Mouse (Mus musculus) lung, adult 2 months (tissue): ENCODE data around the gene Btbd9. TPM values are rescaled to one million over a fixed set of nuclear protein-coding genes. Genes with fewer than 3 reads are reported as not detected.

Source experiments
- DNase-seq: peaks from one replicate; pipeline ENCODE4 v3.0.0; 2022
- H3K4me1 ChIP-seq: fragments of 200-500 bp; 2 replicates; pipeline ENCODE4 v1.6.1; 2011; ENCODE audit warnings: low read length; ENCODE audit not compliant: control insufficient read depth, insufficient read depth
- H3K4me3 ChIP-seq: fragments of 200-500 bp; replicated peaks from 2 replicates; pipeline ENCODE3; 2011; ENCODE audit warnings: low read depth, mild to moderate bottlenecking, control low read depth, low read length; ENCODE audit errors: extremely low read depth
- CTCF ChIP-seq: fragments of 200-500 bp; IDR thresholded peaks from 2 replicates; pipeline ENCODE4 v1.5.1; 2011; ENCODE audit warnings: mild to moderate bottlenecking, low read length, control low read depth; ENCODE audit not compliant: insufficient read depth
- POLR2A ChIP-seq: fragments of 200-500 bp; IDR thresholded peaks from 2 replicates; pipeline ENCODE4 v1.6.1; 2011; ENCODE audit warnings: low read depth, mild to moderate bottlenecking, control low read depth, low read length, borderline replicate concordance; ENCODE audit errors: extremely low read depth
- WGBS: fragments of 180-500 bp; shearing (Covaris S2); methylation state at CpG from one replicate; pipeline ENCODE4 v1.1.7; 2018; 5-methylcytosine and 5-hydroxymethylcytosine counted together
- polyA plus RNA-seq: library from polyadenylated mRNA; depleted of rRNA; stranded (reverse); fragments of >200 nt; gene quantifications from 2 replicates; pipeline ENCODE4 v1.2.3, GENCODE M21; 2012

The Btbd9 gene
- polyA plus RNA-seq, 1 experiment = 24.2 TPM

DNA sequence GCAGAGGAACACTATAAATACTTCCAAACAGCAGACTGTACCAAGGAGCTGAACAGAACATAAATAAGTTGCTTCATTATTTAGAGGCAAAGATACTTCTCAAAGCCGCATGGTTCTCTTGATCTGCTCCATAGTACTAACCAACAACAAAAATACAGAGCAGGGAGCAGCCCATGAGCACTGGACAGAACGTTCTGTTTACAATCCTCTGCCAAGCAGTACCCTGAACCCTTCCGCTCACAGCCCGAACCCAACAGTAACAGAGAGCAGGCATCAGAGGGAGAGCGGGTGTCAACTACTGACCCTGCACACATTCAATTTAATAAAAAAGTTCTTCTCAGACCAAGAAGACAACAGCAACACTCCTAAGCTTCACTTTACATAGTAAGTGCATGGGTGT is 117.4 kb downstream of the Btbd9 start:
- TF ChIP-seq POLR2A (no peak), CTCF (no peak)
- WGBS = 52% methylated on average over 5 of the region's 5 CpGs
- no peak overlapping the region for H3K4me3 ChIP-seq
- peaks cover 10% of the 10 kb centered on the region for H3K4me1 ChIP-seq
- DNase-seq = no peak

DNA sequence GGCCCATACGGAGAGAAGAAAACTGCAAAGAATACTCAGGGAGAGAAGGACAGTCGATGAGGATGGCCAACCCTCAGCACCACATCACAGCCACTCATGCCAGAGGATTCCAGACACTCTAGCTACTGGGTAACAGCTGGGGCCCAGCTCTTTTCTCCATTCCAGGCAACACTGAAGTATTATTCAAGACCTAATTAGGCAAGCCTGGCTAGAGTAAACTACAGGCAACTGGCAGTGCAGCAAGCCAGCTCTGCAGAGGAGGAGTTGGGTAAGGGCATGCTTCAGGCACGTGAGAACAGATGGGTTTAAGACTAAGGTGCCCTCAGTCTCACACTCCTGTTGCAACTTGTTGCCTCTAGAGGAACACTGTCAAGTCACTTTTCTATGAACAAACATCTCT is 118.0 kb downstream of the Btbd9 start:
- Histone ChIP-seq H3K4me1 (peaks cover 10% of the 10 kb centered on the region), H3K4me3 (no peak overlapping the region)
- DNase-seq = peak; percentile 48
- 43% methylated on average over 3 of the region's 3 CpGs for WGBS
- TF ChIP-seq POLR2A (no peak), CTCF (no peak)

DNA sequence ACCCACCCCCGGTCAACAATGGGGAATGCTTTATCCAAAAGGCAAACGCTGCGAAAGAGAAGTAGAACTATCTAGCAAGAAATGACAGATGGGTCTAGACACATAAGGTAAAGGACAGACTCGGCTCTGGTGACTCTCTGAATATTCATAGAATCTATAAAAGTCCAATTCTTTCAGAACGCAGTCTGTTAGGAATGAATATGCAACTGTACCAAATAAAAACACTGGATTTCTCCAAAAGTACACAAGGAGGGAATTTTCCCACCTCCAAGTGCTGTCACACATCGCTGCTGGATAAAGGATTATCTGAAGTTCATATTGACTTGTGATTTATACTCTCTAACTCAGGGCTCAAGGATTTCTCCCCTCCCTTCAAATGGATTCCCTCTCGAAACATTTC is 118.8 kb downstream of the Btbd9 start:
- TF ChIP-seq POLR2A (no peak), CTCF (no peak)
- Histone ChIP-seq H3K4me3 (no peak overlapping the region), H3K4me1 (peaks cover 10% of the 10 kb centered on the region)
- DNase-seq = no peak
- 88% methylated on average over 7 of the region's 7 CpGs for WGBS

DNA sequence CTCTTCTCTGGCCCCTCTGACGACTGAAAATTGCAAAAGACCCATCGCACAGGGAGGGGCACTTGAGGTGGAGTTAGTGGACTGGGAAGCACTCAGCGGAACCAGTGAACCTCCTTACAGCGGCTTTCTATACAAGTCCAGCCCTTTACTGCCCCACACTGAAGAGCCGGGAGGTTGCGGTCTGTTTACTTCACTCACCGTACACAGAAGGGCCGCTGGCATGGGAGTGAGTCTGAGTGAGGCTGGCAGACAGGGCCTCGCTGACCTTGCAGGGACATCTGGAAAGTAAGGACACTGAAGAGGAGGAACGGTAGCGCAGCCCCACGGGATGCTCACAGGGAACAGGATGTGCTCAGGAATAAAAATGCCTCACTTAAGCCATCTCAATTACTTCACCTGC is 120.0 kb downstream of the Btbd9 start:
- 65% methylated on average over 12 of the region's 12 CpGs for WGBS
- no peak for DNase-seq
- TF ChIP-seq POLR2A = no peak
- no peak for TF ChIP-seq CTCF
- Histone ChIP-seq H3K4me3 (no peak overlapping the region), H3K4me1 (peaks cover 10% of the 10 kb centered on the region)

DNA sequence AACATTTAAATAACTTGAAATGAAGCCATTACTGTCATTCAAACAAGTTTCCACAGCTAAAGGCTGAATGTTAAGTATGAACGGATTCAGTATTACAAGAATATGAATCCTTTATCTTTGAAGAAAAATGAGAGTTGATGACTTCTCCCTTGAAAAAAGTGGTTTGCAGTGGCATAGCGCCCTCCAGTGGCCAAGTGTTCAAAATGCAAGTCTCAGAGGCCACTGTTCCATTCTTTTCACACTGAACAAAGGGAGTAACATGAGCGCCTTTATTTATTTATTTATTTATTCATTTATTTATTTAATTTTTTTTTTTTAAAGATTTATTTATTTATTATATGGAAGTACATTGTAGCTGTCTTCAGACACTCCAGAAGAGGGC is 121.4 kb downstream of the Btbd9 start:
- DNase-seq = peak; percentile 76
- Histone ChIP-seq H3K4me1 (peaks cover 10% of the 10 kb centered on the region), H3K4me3 (no peak overlapping the region)
- 10% methylated on average over 3 of the region's 3 CpGs for WGBS
- peak; percentile 74 for TF ChIP-seq CTCF
- TF ChIP-seq POLR2A = no peak

DNA sequence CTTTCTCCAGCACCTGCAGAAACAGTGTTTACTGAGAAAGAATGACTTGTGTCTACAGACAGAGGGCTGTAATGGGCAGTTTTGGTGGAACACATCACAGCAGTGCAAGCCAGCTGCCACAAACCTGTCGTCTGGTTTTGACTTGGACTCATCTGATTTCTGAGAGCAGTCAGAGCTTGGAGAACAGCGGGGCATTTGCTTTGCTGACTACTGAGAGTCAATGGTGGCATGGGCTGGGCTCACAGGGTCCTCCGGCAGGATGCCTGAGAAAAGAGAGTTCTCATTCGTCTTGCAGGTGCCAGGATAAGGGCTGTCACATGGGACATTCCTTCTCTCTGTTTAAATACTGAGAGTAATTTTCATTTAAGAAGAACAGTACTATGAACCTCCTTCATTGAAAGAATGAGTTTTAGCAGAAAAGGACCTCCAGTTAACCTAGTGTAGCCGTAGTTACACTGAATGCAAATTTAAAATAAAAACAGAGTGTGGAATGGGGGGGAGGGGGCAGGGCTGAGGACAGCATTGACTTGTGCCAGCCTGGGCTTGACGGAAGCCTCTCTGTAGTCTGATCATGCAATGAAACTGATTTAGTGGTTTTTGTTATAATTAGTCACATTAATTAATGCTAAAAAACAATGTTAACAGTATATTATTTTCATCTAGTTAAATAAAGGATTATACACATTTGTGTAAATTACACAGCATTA is 122.0 kb downstream of the Btbd9 start:
- H3K4me1 ChIP-seq = peaks cover 7% of the 10 kb centered on the region
- TF ChIP-seq CTCF (no peak), POLR2A (no peak)
- no peak for DNase-seq
- WGBS = 76% methylated on average over 6 of the region's 6 CpGs
- no peak overlapping the region for H3K4me3 ChIP-seq

DNA sequence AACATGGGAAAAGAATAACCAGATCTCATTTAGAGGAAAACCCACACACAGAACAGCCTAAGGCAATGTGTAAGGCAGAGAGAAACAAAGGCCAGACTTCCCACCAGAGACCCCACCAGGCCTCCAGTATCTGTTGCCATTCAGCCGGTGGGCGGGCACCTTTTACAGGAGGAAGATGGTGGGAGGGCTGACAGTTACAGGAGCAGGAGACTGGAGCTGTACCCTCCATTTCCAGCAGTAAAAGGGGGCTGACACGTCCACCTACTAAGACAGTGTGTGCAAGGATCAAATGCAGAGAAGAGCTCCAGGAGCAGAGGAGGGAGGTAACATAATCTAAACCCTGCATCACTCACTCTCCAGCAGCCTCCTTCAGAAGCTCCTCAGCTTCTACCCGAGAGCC is 123.0 kb downstream of the Btbd9 start:
- TF ChIP-seq CTCF (no peak), POLR2A (no peak)
- no peak for DNase-seq
- no peaks in the 10 kb centered on the region for H3K4me1 ChIP-seq
- WGBS = 90% methylated on average over 4 of the region's 4 CpGs
- H3K4me3 ChIP-seq = no peak overlapping the region

DNA sequence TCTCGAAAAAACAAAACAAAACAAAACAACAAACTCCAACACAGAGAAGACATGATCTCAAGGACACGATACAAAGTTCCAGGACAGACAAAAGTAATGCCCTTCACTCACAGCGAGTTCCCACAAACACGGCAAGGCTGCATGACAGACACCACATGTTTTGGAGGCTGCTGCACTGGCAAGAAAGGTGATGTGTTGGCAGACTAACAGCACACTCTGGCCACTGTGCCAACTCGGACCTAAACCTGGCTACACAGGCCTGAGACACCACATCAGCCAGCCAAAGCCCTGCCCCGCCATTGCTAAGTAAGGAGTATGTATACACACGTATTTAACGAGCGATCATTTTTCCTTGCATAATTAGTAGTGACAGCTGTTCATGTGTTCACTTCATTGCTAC is 123.9 kb downstream of the Btbd9 start:
- Histone ChIP-seq H3K4me1 (no peaks in the 10 kb centered on the region), H3K4me3 (no peak overlapping the region)
- no peak for DNase-seq
- TF ChIP-seq POLR2A = no peak
- no peak for TF ChIP-seq CTCF
- 95% methylated on average over 9 of the region's 9 CpGs for WGBS

DNA sequence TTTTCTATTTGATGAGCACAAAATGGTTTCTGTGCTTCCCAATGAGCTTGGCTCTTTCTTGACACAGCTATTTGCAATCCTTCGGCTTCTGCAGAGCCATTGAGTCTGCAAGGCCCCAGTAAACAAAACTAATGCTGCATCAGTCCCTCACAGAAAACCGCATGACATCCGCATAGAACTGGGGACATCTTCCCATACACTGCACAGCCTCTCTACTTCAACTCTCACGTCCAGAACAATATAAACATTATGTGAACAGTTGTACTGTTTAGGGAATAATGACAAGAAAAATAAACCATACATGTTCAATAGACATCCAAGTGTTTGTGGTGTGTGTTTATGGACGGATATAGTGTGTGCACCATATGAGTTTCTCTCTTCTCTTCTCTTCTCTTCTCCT is 127.7 kb downstream of the Btbd9 start:
- WGBS = 77% methylated on average over 5 of the region's 5 CpGs
- no peaks in the 10 kb centered on the region for H3K4me1 ChIP-seq
- no peak for TF ChIP-seq CTCF
- TF ChIP-seq POLR2A = no peak
- DNase-seq = no peak
- H3K4me3 ChIP-seq = no peak overlapping the region

DNA sequence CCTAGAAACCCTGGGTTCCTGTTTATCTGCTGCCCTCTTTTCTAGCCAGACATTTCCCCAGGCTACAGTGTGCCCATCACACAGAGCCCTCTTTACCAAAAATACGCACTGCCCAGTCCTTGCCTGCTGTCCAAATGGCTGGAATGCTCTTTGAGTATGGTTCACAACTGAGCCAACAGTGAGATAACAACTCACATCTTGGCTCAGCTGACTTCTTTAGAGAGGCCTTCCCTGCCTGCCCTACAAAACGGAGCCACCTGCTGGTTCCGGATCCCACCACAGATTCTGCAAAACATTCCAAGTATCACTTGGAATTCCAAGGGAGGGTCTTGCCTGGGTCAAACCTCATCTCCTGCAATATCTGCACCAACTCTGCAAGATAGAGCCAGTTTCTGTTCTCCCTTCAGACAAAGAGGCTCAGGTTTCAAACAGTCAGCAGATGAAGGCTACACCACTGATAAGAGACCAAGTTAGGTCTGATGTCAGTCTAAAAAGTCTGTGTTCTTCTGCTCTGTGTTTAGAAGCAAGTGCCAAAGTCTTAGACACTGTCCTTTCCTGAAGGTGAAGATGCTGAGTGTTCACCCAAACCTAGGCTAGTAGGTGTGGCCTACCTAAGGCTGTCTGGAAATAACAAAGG is 130.4 kb downstream of the Btbd9 start:
- H3K4me1 ChIP-seq = peaks cover 3% of the 10 kb centered on the region; the same call in 1 of the 2 replicates
- DNase-seq = no peak
- TF ChIP-seq CTCF (no peak), POLR2A (no peak)
- H3K4me3 ChIP-seq = no peak overlapping the region
- WGBS = 76% methylated on average over 3 of the region's 3 CpGs
